Mouse (Mus musculus) neural tube, embryonic 14.5 days (tissue): ENCODE measurements around the gene Slc25a44. TPM values are rescaled to one million over a fixed set of nuclear protein-coding genes. Genes with fewer than 3 reads are reported as not detected.
"Not testable (repeated sequence)": the region's sequence is repeated elsewhere in the genome, so short reads cannot be mapped to it uniquely, and the experiment has no call there.

Experiments
- ATAC-seq: fragments of 200-750 bp; cut with Nextera tagmentation; 2 replicates; pipeline ENCODE4 v1.8.0; 2017; ENCODE audit warnings: low read depth, mild to moderate bottlenecking, moderate TSS enrichment, moderate library complexity
- H3K27ac ChIP-seq: fragments of 300-500 bp; sonication (generic); 2 replicates; pipeline ENCODE4 v1.5.1; 2014; ENCODE audit warnings: low read depth, mild to moderate bottlenecking, control low read depth, low read length, moderate library complexity, mixed read lengths
- H3K27me3 ChIP-seq: fragments of 300-500 bp; sonication (generic); 2 replicates; pipeline ENCODE4 v1.6.1; 2014; ENCODE audit warnings: low read length; ENCODE audit not compliant: control insufficient read depth, insufficient read depth
- H3K36me3 ChIP-seq: fragments of 300-500 bp; sonication (generic); 2 replicates; pipeline ENCODE4 v1.6.1; 2014; ENCODE audit warnings: low read length, mixed read lengths; ENCODE audit not compliant: control insufficient read depth, insufficient read depth
- H3K4me1 ChIP-seq: fragments of 300-500 bp; sonication (generic); 2 replicates; pipeline ENCODE4 v1.6.1; 2014; ENCODE audit warnings: low read length; ENCODE audit not compliant: control insufficient read depth, insufficient read depth
- H3K4me2 ChIP-seq: fragments of 300-500 bp; sonication (generic); 2 replicates; pipeline ENCODE4 v1.6.1; 2014; ENCODE audit warnings: mild to moderate bottlenecking, low read depth, low read length, control low read depth
- H3K4me3 ChIP-seq: fragments of 300-500 bp; sonication (generic); 2 replicates; pipeline ENCODE4 v1.5.1; 2014; ENCODE audit warnings: low read depth, low read length, control low read depth, mixed read lengths
- H3K9ac ChIP-seq: fragments of 300-500 bp; sonication (generic); replicated peaks from 2 replicates; pipeline ENCODE4 v1.6.1; 2014; ENCODE audit warnings: low read depth, mild to moderate bottlenecking, control low read depth, low read length, mixed read lengths
- H3K9me3 ChIP-seq: fragments of 300-500 bp; sonication (generic); 2 replicates; pipeline ENCODE4 v1.6.1; 2016; ENCODE audit warnings: low read length; ENCODE audit not compliant: control insufficient read depth
- WGBS: fragments of 180-500 bp; shearing (Covaris S2); extraction: QIAGEN DNeasy Blood & Tissue Kit; methylation state at CpG from one replicate; pipeline ENCODE4 v1.1.7; 2014; 5-methylcytosine and 5-hydroxymethylcytosine counted together
- polyA plus RNA-seq: library from polyadenylated mRNA; unstranded; fragments of >200 nt; fragmentation: Nextera tagmentation; extraction: Ambion mirVana; gene quantifications from 2 replicates; pipeline ENCODE4 v1.2.1, GENCODE M21; 2014

Gene Slc25a44
- polyA plus RNA-seq, 1 experiment from 2014 or later = 40.8 TPM

DNA sequence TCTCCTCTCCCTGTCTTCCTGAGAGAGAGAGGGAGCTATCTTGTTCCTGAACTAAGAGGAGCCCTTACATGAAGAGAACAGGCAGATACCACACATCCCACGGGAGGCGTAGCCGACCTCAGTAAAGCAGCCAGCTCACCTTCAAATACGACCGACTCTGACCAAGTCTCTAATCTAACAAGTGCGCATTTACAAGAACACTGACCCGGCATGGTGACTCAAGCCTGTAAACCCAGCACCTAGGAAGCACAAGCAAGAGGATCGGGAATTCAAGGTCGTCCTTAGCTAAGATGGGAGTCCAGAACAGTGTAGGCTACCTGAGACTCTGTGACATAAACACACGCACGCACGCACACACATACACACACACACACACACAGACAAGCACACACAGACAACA, 17.5 kb upstream of the Slc25a44 start:
- H3K9ac ChIP-seq = no peak overlapping the region
- H3K4me1 ChIP-seq = no peaks in the 10 kb centered on the region
- no peak overlapping the region for H3K27ac ChIP-seq
- no peak overlapping the region for H3K4me2 ChIP-seq
- no peak overlapping the region for H3K4me3 ChIP-seq
- no peaks in the 10 kb centered on the region for H3K27me3 ChIP-seq
- no peak for ATAC-seq
- peaks cover 11% of the 10 kb centered on the region for H3K36me3 ChIP-seq
- WGBS = 78% methylated on average over 12 of the region's 12 CpGs
- H3K9me3 ChIP-seq = no peaks in the 10 kb centered on the region

DNA sequence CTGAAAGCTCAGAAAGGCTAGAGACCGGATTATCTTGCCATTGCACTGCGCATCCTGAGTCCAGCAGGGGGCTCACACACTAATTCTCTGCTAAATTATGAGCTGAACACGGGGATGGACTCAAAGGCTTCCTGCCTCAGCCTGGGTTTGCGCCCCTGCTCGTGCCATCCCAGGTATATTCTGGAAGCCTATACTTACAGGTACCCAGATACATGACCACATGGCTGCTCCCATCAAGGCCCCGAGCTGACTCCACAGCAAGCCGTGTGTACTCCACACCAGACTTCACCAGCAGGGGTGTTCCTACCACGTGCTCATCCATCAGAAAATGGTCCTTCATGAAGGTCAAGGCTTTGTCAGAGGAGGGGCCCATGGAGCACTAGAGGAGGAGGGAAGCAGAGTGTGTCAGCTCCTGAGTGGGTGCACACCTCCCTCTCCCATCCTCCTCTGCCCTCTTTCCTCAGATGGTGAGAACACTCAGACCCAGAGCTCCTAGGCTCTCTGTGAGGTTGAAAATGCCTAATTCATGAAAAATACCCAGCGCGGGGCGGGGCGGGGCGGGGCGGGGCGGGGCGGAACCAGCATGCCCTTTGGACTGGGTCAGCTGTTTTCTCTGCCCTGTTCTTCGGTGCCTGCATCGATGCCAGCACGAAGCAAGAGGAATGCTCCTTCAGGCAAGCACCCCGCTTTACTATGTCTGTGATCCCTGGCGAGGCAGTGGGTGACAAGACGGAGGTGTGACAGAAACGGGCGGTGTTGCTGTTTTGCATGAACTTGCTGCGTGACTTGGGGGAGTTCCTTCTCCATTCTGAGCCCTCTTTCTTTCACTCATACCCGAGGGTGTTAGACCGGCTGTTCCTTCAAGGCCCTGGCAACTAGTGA, 15.8 kb upstream of the Slc25a44 start:
- Histone ChIP-seq H3K4me2 (peak overlapping the region; percentile 12; the same call in 1 of the 2 replicates), H3K4me1 (no peaks in the 10 kb centered on the region), H3K36me3 (peaks cover 24% of the 10 kb centered on the region), H3K9ac (no peak overlapping the region), H3K4me3 (no peak overlapping the region), H3K9me3 (no peaks in the 10 kb centered on the region), H3K27ac (no peak overlapping the region), H3K27me3 (no peaks in the 10 kb centered on the region)
- ATAC-seq = no peak
- WGBS = 16% methylated on average over 27 of the region's 27 CpGs

DNA sequence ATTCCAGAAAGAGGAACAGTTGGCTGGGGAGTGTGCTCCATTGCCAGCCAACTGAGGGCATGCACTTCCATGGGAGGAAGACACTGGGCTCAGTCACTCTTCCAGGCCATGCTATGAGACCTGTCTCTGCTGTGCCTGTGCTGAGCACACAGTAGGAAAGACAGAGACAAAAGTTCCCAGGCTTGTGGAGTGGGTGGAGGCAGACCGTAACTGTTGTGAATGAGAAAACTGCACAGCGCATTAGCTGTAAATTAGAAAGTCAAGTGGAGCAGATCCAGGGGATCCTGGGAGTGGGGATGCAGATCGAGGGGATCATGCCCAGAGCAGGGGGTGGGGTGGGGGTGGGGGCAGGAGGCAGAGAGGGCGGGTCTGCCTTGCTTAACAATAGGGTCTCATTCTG, 14.6 kb upstream of the Slc25a44 start:
- Histone ChIP-seq H3K4me2 (no peak overlapping the region), H3K27ac (no peak overlapping the region), H3K4me1 (no peaks in the 10 kb centered on the region), H3K27me3 (no peaks in the 10 kb centered on the region), H3K4me3 (no peak overlapping the region), H3K9ac (no peak overlapping the region), H3K9me3 (no peaks in the 10 kb centered on the region), H3K36me3 (peaks cover 20% of the 10 kb centered on the region)
- no peak for ATAC-seq
- 29% methylated on average over 4 of the region's 4 CpGs for WGBS

DNA sequence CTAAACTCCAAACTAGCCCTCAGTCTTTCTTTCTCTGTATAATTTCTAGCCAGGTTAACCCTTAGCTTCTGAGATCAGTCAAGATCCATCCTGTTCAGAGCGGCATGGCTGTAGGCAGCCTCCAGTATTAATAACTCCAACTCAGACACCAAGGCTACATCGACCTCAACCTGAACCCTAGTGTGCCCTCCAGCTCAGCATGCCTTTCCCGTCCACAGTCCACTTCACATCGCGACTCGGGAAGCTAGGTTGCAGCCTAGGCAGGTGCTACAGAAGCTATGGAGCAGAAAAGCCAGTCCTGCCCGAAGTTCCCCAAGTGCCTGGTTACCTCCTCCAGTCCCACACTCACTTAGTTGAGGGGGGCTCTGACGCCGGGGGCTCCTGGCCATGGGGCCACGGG, 12.5 kb upstream of the Slc25a44 start:
- Histone ChIP-seq H3K4me3 (no peak overlapping the region), H3K9ac (no peak overlapping the region), H3K4me1 (no peaks in the 10 kb centered on the region), H3K36me3 (peaks cover 20% of the 10 kb centered on the region), H3K9me3 (no peaks in the 10 kb centered on the region), H3K4me2 (peak overlapping the region; percentile 36; the same call in 1 of the 2 replicates), H3K27me3 (no peaks in the 10 kb centered on the region), H3K27ac (no peak overlapping the region)
- WGBS = 81% methylated on average over 10 of the region's 10 CpGs
- no peak for ATAC-seq

DNA sequence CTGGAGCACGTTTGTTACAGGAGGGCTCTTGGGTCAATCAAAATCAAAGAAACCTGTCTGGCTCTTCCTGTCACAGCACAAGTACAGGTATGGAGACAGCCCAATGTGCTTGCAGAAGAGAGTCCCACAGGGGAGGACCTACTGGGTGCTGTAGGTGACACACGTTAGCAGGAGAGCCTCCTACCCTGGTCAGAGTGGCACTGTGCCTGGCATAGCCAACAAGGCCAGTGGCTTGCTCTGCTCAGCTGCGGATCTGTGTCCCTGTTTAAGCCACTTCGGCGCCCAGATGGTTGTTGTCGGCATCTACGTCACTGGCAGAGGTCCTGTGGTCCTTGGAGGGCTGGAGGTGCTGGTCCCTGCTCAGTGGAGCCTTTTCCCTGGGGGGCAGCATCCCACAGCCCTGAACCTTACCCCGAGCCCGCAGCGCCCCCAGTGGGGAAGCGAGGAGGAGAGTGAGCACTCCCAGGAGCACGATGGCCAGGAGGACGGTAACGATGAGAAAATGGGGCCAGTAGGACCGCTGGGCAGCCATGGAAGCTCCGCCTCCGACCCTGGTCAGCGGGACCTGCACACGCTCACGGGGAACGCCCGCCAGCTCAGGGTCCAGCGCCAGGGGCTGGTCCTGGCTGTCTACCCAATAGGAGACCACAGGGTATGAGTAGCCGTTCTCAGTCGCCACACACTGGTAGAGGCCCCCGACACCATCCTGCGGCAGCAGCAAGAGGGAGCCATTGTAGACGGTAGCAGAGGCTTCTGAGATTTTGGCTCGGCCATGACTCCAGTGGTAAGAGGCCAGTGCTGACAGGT, 11.7 kb upstream of the Slc25a44 start:
- 10% methylated on average over 29 of the region's 29 CpGs for WGBS
- no peak overlapping the region for H3K9ac ChIP-seq

DNA sequence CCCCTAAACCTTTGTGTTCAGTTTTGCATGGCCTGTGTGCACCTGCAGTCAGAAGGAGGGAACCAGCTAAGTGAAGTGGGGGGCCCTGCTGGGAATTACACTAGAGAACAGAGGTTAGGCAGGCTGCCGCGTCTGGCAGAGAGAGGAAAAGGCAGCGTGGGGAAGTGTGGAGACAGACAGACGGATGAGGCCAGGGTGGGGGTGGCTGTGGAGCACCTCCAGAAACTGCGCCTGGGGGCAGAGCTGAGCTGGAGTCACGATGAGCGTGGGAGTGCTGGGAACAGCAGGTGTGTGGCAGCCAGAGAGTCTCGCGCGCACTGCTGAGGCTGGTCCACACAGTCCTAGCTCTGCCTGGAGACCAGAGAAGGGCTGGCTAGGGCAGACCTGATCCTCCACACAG, 10.6 kb upstream of the Slc25a44 start:
- WGBS = 61% methylated on average over 10 of the region's 10 CpGs
- Histone ChIP-seq H3K9ac (no peak overlapping the region), H3K27me3 (no peaks in the 10 kb centered on the region), H3K36me3 (peaks cover 20% of the 10 kb centered on the region), H3K4me3 (no peak overlapping the region), H3K27ac (no peak overlapping the region), H3K9me3 (no peaks in the 10 kb centered on the region), H3K4me2 (no peak overlapping the region), H3K4me1 (no peaks in the 10 kb centered on the region)
- ATAC-seq = no peak

More for the DNA sequence above, 11.7 kb upstream of the Slc25a44 start:
- Histone ChIP-seq H3K27ac (no peak overlapping the region), H3K4me3 (peak overlapping the region; percentile 4; the same call in 1 of the 2 replicates), H3K4me1 (no peaks in the 10 kb centered on the region), H3K27me3 (no peaks in the 10 kb centered on the region), H3K36me3 (peaks cover 20% of the 10 kb centered on the region), H3K4me2 (peak overlapping the region; percentile 36), H3K9me3 (no peaks in the 10 kb centered on the region)
- ATAC-seq = peak; percentile 78; the same call in 1 of the 2 replicates

DNA sequence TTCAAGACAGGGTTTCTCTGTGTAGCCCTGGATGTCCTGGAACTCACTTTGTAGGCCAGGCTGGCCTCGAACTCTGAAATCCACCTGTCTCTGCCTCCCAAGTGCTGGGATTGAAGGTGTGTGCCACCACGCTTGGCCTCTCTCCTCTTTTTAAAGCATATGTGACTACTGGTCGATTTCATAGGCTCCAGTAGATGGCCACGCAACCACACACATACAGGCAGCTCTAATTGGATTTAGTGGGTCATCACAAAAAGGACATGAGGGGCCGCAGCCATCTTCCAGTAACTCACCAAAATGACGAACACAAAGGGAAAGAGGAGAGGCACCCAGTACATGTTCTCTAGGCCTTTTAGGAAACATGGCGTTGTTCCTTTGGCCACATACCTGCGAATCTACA, 3.7 kb upstream of the Slc25a44 start:
- H3K4me2 ChIP-seq, H3K36me3 ChIP-seq, ATAC-seq, H3K4me1 ChIP-seq, H3K9me3 ChIP-seq, H3K9ac ChIP-seq, H3K27ac ChIP-seq, H3K4me3 ChIP-seq, H3K27me3 ChIP-seq: not testable (repeated sequence)
- 78% methylated on average over 8 of the region's 8 CpGs for WGBS

DNA sequence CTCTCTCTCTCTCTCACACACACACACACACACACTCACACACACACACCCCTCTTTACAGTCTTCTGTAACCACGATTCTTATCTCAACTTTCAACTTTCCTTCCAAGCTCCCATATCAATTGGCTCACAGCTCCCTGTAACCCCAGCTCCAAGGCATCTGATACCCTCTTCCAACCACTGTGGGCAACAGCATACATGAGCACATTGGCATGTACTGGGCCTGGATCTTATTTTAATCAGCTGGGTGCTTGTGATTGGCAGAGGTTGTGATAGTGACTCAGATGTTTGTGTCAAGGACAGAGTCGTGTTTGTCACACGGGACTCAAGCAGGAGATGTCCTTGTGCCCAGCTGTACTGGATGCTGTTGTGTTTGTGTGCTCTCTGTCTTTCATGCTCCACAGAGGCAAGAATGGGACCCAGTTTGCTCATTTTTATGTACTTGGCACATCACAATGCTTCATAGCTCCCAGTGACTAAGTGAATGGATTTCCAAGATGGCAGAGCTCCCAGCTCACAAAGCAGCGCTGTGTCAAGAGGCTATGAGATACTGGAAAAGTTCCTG, 2.5 kb upstream of the Slc25a44 start:
- Histone ChIP-seq H3K9me3 (no peaks in the 10 kb centered on the region), H3K27me3 (no peaks in the 10 kb centered on the region), H3K27ac (no peak overlapping the region), H3K4me1 (peaks cover 15% of the 10 kb centered on the region), H3K36me3 (no peaks in the 10 kb centered on the region), H3K4me3 (no peak overlapping the region), H3K4me2 (no peak overlapping the region), H3K9ac (no peak overlapping the region)
- ATAC-seq = no peak
- 82% methylated on average over 4 of the region's 4 CpGs for whole genome bisulfite sequencing
